Mouse (Mus musculus): ENCODE data around the gene Gm3526. TPM values are rescaled to one million over a fixed set of nuclear protein-coding genes. Genes with fewer than 3 reads are reported as not detected.
"Not testable (repeated sequence)": the region's sequence is repeated elsewhere in the genome, so short reads cannot be mapped to it uniquely, and the experiment has no call there.

The Gm3526 gene
- polyA plus RNA-seq (2014; fragmentation: Nextera tagmentation; extraction: Ambion mirVana): not detected in 2 replicates

DNA sequence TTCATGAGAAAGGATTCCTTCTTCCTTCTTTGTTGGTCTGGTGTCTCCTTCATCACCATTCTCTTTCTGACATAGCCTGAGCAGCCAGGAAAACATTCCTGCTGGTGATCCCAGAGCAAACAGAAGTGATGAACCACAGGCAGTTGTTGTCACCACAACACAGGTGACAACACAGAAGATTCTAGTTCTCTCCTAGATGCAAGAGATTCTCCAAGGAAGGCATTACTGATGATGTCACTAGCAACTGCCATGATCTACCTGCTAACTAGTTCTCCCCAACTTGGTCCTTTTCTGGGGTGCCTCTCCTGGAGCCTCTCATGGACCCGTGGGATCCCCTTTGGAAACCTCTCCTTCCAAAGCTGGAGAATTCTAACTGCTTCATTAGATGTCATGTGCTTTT is at the start of gene Gm3526:
Gene Gm3526 (minus strand): TSS at position 101 of the 400 bp plus-strand sequence.
- not testable (repeated sequence) for H3K9me3 ChIP-seq (replicated peaks; ENCODE audit: control insufficient read depth, low read length); H3K36me3 ChIP-seq (replicated peaks; ENCODE audit: control insufficient read depth, insufficient read depth, low read depth, low read length); H3K27ac ChIP-seq (replicated peaks; ENCODE audit: low read depth, low read length); H3K4me3 ChIP-seq (ENCODE audit: low read depth, low read length); ATAC-seq (replicated peaks; ENCODE audit: insufficient number of reproducible peaks, low FRiP score, low TSS enrichment, low read depth); H3K9ac ChIP-seq (replicated peaks; ENCODE audit: low read length); H3K4me2 ChIP-seq (ENCODE audit: low read depth, low read length); DNase-seq (ENCODE audit: low spot score); H3K4me1 ChIP-seq (ENCODE audit: control insufficient read depth, insufficient read depth, low read length); H3K27me3 ChIP-seq (ENCODE audit: control insufficient read depth, insufficient read depth, low read length)
- no CpG with 5 or more reads among the region's 1 CpGs for WGBS

Other genes with a start within 250 kb of the Gm3526 start
- not detected in 2 replicates for gene Gm3298, start 244.7 kb downstream of the Gm3526 start, polyA plus RNA-seq (2014; fragmentation: Nextera tagmentation; extraction: Ambion mirVana)
- gene 4930555G01Rik, start 210.0 kb downstream of the Gm3526 start, polyA plus RNA-seq (2014; fragmentation: Nextera tagmentation; extraction: Ambion mirVana): not detected in 2 replicates
- gene Gm8281, start 189.5 kb downstream of the Gm3526 start, polyA plus RNA-seq (2014; fragmentation: Nextera tagmentation; extraction: Ambion mirVana): 2.0 and 2.2 TPM in 2 replicates
- not detected in 2 replicates for gene Gm8279, start 129.1 kb downstream of the Gm3526 start, polyA plus RNA-seq (2014; fragmentation: Nextera tagmentation; extraction: Ambion mirVana)
- not detected in 2 replicates for gene Gm3317, start 96.0 kb downstream of the Gm3526 start, polyA plus RNA-seq (2014; fragmentation: Nextera tagmentation; extraction: Ambion mirVana)
- not detected in 2 replicates for gene Gm8271, start 74.8 kb downstream of the Gm3526 start, polyA plus RNA-seq (2014; fragmentation: Nextera tagmentation; extraction: Ambion mirVana)
- not detected in 2 replicates for gene Gm3542, start 74.3 kb upstream of the Gm3526 start, polyA plus RNA-seq (2014; fragmentation: Nextera tagmentation; extraction: Ambion mirVana)
- not detected in 2 replicates for gene Gm3500, start 128.5 kb upstream of the Gm3526 start, polyA plus RNA-seq (2014; fragmentation: Nextera tagmentation; extraction: Ambion mirVana)
- 1.2 and 1.7 TPM in 2 replicates for gene Gm3194, start 194.9 kb upstream of the Gm3526 start, polyA plus RNA-seq (2014; fragmentation: Nextera tagmentation; extraction: Ambion mirVana)
- not detected in 2 replicates for gene Gm8246, start 217.2 kb upstream of the Gm3526 start, polyA plus RNA-seq (2014; fragmentation: Nextera tagmentation; extraction: Ambion mirVana)
- gene Gm3187, start 223.6 kb upstream of the Gm3526 start, polyA plus RNA-seq (2014; fragmentation: Nextera tagmentation; extraction: Ambion mirVana): not detected in 2 replicates
- gene Gm3488, start 241.1 kb upstream of the Gm3526 start, polyA plus RNA-seq (2014; fragmentation: Nextera tagmentation; extraction: Ambion mirVana): 1.9 and 2.8 TPM in 2 replicates